Mouse (Mus musculus) layer of hippocampus, postnatal 25 days (tissue): Measurements from ENCODE around the gene Cox8b. TPM values are rescaled to one million over a fixed set of nuclear protein-coding genes. Genes with fewer than 3 reads are reported as not detected.

ENCODE experiments used
- DNase-seq, 2 experiments: peaks; one replicate each; pipeline ENCODE4 v3.0.0; 2022; ENCODE audit warnings: mixed read lengths in 2 of 2, low spot score in 1 of 2; ENCODE audit errors: extremely low spot score in 1 of 2
- total RNA-seq, 2 experiments: library from RNA; stranded (reverse); gene quantifications; 2 replicates each; pipeline ENCODE4 v1.2.3; 2021

The Cox8b gene
- 1 to 10 TPM; 1.3 to 2.8 TPM for total RNA-seq

DNA sequence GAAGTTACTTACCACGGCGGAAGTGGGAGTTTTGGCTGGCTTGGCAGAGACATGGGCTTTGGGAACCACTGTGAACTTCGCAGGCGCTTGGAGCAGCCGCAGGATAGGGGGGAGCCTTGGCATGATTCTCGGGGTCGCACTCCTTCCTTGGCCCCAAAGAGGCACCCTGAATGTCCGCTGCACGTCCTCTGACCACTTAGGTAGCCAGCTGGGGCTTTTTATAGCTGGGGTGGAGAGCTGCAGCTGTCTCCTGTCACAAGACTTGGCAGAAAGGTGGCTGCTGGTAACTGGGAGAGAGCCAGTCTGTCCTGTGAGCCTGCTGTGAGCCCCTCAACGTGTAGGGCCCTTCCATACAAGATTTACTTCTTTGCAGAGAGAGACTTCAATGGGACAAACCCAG is at the start of gene Cox8b:
Cox8b (minus strand) TSS at position 227 of the 400 bp plus-strand sequence.
- no peak for DNase-seq

DNA sequence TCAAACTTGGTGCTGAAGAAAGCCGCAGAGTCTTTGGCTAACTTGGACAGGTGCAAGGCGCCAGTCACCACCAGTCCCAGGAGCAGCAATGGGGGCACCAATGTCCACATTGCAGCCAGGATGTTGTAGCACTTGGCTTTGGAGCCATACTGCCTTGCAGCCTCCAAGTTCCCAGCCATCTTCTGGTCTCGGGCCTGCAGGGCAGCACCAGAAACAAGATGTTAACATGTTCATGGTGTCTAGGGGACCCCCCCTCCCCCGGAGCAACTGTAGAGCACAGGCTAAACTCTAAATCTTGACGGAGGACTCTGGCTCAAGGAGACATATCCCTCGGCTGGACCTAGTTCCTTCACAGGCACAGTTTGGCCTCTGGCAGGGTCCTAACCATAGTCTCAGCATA is 49.0 kb upstream of the Cox8b start:
- no peak for DNase-seq

DNA sequence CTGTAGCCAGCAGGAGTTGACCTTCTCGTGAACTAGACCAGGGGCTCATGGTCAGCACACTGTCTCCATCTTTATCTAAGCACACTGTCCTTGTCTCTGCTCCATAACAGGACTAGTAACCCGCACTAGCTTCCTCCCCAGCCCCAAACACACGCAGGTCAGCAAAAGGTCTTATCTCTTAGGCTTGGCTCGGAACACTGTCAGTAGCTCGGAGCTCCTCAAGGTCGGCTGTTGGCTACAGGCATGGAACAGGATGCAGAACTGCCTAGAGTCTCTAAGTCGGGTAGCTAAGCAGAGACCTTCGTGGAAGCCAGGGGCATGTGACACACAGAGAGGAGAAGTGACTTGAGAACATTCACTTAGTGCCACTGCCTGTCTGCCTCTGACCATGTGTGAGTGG is 47.9 kb upstream of the Cox8b start:
- no peak for DNase-seq

DNA sequence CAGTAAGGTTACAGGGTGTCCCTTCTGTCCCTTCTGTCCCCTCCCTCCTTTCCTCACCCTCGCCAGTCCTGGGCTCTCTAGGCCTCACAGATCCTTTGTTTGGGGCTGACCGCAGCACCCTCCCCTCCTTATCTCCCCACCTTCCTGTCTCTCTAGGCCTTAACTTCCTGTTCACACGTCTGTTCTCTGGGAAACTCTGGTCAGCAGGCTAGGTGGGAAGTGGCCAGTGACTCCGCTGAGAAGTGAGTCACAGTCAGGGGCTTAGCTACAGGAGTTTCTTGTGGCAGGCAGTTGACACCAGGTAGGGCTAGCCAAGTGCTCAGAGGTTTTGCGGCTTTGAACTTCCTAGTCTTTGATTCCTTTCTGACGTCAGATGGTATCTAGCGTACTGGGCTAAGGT is 46.7 kb upstream of the Cox8b start:
- no peak for DNase-seq

DNA sequence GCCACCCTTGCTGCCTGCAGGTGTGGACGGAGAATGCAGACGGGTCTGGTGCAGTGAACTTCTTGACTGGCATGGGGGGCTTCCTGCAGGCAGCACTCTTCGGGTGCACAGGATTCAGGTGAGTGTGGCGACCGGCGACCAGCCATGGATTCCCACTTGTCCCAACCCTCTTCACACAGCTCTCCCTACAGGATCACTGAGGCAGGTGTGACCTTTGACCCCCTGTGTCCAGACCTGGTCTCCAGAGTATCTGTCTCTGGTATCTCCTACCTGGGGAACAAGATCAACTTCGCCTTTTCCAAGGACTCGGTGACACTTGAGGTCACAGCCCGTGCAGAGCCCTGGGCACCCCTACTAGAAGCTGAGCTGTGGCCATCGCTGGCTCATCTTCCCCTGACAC is 46.1 kb upstream of the Cox8b start:
- no peak for DNase-seq

DNA sequence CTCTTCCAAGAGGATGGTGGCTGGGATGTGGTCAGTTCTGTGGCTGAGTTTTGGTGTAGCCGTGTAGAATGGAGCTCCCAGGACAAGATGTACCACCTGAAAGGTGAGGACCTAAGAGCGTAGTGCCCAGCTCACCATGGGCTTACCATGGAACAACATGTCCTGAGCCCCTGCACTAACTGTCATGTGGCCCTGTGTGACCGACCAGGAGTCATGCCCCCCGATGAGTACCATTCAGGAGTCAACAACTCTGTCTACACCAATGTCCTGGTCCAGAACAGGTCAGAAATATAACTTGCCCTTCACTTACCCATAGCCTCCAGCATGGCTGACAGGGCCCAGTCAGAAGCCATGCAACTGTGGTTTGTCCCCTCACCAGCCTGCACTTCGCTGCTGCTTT is 45.0 kb upstream of the Cox8b start:
- no peak for DNase-seq

DNA sequence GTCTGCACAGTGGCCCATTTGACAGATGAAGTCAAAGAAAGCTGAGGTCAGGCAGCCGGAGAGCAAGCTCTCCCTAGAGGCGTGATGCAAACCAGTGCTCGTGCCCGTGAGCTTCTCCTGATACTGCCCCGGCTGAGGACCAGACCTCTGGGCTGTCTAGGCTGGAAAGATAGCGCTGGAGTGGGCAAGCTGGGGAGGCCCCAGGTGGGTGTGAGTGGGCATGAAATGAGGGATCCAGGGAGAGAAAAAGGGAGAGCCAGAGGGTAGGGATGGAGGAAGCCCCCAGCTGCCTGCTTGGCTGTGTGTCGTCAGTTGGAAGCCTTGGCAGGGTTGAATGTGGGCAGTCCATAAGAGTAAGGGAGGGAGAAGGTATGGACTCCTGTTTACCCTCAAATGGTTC is 44.0 kb upstream of the Cox8b start:
- no peak for DNase-seq

DNA sequence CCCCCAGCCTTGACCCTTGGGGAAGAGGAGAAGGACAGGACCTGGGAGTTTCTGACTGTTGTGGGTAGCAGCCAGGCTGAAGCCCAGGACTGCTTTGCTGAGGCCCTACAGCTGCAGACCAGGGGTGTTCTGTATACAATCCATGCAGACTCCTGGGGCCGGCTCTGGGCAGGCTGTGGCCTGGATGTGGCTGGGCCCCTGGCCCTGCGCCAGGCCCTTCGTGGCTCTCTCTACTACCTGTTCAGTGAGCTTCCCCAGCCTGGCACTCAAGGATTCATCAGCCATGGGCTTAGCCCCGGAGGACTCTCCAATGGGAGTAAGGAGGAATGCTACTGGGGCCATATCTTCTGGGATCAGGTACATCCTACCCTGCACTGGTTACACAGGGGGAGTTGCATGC is 43.1 kb upstream of the Cox8b start:
- DNase-seq, result no peak

DNA sequence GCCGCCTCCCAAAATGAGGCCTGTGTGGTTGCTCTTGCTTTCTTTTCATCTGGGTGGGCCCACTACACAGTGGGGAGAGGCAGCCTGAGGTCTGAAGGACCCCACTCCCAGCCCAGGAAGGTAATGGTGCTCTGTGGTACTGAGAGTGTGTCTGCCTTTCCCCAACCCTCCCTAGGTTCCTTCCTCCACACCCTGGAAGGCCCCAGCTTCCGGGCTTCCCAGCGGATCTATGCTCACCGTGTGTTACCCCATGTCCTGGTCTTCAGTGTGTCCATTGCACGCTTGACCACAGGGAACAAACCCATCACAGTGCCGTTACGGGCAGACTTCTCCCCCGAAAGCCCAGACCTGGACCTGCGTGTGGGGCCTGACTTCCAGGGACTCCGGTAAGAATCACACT is 42.6 kb upstream of the Cox8b start:
- DNase-seq, result no peak

DNA sequence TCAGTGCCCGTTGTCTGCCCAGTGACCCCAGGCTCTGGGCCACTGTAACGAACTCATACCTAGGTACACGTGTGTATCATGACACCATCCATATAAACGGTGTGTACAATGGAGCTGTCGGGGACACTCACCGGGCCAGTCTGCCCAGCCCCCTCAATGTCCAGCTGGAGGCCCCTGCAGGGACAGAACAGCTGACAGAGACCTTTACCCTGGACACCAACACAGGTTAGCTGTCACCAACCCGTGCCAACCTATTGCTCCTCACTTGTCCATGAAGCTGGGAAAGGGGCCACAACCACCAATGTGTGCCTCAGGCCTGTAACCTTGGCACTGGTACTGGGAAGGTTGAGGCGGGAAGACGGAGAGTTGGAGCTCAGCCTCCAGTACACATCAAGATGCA is 42.1 kb upstream of the Cox8b start:
- no peak for DNase-seq

DNA sequence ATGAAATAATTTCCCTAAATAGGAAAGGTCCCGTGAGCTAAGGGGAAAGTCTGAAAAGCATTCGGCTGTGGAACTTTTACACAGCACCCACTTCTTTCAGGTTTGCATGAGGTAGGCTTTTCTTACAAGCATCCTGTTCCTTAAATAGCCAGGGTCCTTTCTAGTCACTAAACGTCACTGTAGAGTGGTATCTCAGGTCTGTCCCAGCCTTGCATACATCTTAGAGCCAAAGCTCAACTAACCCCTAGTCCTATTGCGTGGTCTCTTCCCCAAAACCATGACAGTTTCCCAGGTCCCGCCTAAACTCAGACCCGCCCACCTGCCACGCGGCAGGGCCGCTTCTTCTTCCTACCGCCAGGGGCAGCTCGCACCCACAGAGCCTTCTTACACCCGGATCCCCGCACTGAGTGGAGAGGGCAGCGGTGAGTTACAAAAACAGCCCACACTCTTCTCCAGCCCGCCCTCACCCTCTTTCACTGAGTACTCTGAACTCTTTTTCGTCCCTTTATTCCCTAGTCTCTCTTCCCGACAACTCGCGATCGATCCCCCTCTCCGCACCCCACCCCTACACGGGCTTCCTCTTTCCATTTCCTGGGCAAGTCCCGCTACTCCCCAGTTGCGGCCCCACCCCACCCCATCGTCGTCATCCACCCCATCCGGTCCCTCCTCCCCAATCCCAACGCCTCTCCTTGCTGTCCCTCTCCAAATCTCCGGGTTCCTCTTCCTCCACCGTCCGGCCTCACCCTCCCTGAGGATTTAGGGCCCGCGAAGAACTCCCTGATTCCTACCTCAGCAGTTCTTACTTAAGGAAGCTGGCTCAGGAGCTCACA is 41.2 kb upstream of the Cox8b start, which contains the start of gene Pgghg:
Pgghg (plus strand) TSS at position 170 of the 830 bp plus-strand sequence.
- DNase-seq, result peak; percentile 38 to 52

DNA sequence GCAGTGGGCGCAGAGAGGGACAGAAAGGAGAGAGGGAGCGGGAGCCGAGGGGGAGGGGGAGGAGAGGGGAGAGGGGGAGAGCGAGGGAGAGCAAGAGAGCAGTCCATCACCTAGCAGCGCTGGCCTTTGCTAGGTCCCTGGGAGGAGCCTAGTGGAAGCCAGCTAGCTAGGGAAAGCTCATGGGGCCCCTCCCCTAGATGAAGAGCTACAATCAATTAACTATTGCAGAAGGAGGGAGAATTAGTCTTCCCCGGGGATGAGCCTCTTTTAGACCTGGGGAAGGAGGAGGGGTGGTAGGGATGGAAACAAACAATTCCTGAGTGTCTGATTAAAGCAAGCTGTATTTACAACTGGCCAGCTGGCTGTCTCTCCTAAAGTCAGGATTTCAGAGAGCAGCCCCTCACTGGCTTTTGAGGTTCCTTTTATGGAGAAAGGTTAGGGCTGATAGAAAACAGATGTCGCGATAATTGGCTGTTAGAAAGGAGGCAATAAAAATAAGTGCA is 39.5 kb upstream of the Cox8b start:
- DNase-seq, result no peak

DNA sequence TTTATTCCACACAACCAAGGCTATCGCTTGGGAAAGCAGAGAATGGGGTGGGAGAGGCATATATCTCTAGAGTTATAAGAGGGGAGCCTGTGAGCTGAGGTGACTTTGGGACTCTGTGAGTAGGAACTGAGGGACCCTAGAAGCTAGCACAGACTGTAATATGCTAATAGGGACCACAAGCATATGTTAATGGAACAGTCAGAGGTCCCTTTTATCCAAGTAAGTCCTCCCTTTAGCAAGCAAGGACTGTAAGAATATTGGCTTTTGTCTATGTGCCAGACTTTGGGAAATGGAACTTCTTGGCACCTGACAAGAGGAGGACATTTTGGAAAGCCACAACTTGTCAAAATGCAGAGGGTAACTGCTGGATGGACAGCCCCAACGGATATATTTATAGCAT is 38.6 kb upstream of the Cox8b start:
- DNase-seq, result no peak

DNA sequence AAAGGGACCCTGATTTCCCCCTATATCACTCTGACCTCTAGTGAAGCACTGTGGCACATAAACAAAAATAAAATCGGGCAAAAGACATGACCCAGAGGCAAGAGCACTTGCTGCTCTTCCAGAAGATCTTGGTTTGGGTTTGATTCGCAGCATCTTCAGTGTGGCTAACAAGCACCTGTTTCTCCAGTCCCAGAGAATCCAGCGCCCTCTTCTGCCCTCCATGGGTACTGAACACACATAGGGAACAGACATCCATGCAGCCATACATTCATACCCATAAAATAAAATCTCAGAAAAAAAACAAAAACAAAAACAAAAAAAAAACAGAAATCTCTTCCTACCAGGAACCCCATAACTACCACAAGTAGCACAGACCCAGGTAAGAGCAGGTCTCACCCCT is 38.2 kb upstream of the Cox8b start:
- no peak for DNase-seq

DNA sequence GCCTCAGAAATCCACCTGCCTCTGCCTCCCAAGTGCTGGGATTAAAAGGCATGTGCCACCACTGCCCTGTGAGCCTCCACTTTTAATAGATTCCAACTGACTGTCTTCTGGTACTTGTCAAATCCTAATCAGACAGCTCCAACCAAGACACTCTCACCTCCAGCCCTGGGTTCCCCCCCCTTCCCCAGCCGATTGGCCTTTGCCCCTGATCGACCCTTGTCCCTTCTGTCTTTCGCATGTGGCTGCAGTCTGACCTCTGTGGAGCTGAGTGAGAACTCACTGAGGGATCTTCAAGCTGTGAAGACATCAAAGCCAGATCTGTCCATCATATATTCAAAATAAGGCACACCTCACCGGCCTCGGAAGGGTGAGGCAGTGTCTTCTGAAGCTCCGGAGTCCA is 26.9 kb upstream of the Cox8b start:
- DNase-seq, result no peak

DNA sequence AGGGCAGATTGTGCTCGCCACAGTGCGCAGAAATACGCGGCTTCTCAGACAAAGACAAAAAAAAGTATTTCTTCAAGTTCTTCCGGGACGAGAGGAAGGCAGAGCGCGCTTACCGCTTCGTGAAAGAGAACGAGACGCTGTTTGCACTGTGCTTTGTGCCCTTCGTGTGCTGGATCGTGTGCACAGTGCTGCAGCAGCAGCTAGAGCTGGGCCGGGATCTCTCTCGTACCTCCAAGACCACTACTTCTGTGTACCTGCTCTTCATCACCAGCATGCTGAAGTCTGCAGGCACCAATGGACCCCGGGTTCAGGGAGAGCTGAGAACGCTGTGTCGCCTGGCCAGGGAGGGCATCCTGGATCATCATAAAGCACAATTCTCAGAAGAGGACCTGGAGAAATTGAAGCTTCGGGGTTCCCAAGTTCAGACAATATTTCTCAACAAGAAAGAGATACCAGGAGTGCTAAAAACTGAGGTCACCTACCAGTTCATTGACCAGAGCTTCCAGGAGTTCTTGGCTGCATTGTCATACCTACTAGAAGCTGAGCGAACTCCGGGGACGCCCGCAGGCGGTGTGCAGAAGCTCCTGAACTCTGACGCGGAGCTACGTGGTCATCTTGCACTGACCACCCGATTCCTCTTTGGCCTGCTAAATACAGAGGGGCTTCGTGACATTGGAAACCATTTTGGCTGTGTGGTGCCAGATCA is 23.0 kb upstream of the Cox8b start:
- no peak for DNase-seq

DNA sequence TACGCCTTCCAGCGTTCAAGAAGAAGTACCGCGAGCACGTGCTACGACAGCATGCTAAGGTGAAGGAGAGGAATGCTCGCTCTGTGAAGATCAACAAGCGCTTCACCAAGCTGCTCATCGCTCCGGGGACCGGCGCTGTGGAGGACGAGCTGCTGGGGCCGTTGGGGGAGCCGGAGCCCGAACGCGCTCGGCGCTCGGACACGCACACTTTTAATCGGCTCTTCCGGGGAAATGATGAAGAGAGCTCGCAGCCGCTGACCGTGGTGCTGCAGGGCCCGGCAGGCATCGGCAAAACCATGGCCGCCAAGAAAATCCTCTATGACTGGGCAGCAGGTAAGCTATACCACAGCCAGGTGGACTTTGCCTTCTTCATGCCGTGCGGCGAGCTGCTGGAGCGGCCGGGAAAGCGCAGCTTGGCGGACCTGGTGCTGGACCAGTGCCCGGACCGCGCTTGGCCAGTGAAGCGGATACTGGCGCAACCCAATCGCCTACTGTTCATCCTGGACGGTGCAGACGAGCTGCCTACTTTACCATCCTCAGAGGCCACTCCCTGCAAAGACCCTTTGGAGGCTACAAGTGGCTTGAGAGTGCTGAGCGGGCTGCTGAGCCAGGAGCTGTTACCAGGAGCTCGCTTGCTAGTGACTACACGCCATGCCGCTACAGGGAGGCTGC is 22.3 kb upstream of the Cox8b start:
- DNase-seq, result peak in 1 of 2 experiments; percentile 44

DNA sequence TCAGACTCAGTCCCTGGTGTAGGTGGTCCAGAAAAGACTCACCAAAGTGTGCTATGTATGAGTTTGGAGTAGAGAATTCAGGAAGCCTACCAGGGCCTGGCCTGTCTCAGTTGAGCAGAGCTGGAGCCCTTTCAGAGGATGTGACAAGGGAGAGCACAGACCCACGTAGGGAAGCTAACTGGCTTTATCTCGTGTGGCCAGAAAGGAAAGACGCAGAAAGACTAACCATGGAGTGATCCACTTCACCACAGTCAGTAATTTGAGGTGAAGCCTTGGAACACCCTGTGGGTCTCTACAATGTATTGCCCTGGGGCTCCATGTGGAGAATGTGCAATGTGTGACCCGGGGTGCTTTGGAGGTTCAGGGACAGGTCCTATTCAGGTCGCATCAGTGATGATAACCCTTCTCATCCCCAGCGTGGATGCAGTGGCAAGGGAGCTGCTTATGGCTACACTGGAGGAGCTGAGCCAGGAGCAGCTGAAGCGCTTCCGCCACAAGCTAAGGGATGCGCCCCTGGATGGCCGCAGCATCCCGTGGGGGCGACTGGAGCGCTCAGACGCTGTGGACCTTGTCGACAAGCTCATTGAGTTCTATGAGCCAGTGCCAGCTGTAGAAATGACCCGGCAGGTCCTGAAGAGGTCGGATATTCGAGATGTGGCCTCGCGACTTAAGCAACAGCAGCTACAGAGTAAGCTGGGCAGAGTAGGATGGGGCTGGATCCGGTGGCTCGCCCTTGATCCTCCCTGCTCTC is 21.2 kb upstream of the Cox8b start:
- no peak for DNase-seq

DNA sequence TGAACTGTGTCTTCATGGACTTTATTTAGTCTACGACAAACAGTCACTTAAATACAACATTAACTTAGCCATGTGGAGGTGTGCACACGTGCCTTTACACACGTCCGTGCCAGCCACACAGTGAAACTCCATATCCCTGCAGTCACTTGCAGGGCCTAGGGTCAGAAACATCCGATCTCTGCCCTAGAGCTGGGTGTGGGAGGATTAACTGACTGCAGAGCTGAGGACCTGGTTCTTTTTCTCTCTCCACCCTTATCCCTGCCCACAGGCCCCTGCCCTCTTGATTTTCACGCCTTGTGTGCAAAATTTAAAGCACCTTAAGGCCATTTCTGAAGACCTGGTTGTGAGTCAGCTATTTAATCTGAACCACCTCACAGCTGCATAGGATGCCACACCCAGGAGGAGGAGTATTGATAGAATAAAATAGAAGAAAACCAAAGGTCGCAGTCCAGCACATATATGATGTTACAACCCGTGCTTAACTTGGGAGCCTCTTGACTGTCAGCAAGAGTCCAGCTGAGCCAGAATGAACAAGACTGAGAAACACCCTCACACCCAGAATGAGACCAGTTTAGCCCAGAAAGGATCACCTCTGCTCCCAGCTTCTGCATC is 20.3 kb upstream of the Cox8b start, which contains the start of gene Nlrp6:
Nlrp6 (plus strand) TSS at position 485 of the 612 bp plus-strand sequence.
- DNase-seq, result no peak

DNA sequence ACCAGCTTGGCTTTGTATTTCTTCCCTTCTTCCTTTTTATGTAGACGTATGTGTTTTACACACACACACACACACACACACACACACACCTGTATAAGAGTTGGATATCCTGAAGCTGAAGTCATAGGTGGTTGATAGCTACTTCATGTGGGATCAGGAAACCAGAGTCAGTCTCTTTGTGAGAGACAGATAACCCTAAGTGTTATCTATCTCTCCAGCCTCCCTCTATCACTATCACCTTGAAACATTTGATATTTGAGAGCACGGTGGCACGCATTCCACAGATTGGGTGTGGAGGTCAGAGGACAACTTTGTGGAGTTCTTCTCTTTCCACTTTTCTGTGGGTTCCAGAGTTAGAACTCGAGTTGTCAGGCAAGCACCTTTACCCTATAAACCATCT is 19.7 kb upstream of the Cox8b start:
- no peak for DNase-seq
